Mouse (Mus musculus) testis, adult 2 months (tissue): ENCODE results near the gene Cdh22.

ENCODE experiments used
- CTCF ChIP-seq: fragments of 200-500 bp; IDR thresholded peaks from 2 replicates; pipeline ENCODE4 v1.5.1; 2012; ENCODE audit warnings: low read depth, mild to moderate bottlenecking, inconsistent platforms, low read length, moderate library complexity; ENCODE audit not compliant: control insufficient read depth, insufficient read depth, insufficient replicate concordance
- POLR2A ChIP-seq: fragments of 200-500 bp; IDR thresholded peaks from 2 replicates; pipeline ENCODE4 v1.6.1; 2012; ENCODE audit warnings: low read depth, mild to moderate bottlenecking, inconsistent platforms, low read length, moderate library complexity; ENCODE audit not compliant: control insufficient read depth

GRCm38 (mm10) chr2:165275124-165275640 lies 40.5 kb upstream of the Cdh22 start:
- TF ChIP-seq POLR2A (no peak), CTCF (no peak)
